Mouse (Mus musculus) retina, embryonic 14.5 days (tissue): Measurements from ENCODE around the gene Med12.
"Not testable (repeated sequence)": the region's sequence is repeated elsewhere in the genome, so short reads cannot be mapped to it uniquely, and the experiment has no call there.

ENCODE experiments used
- DNase-seq: peaks from one replicate; pipeline ENCODE4 v3.0.0-alpha.2; 2015; ENCODE audit warnings: low spot score

Gene Med12

DNA sequence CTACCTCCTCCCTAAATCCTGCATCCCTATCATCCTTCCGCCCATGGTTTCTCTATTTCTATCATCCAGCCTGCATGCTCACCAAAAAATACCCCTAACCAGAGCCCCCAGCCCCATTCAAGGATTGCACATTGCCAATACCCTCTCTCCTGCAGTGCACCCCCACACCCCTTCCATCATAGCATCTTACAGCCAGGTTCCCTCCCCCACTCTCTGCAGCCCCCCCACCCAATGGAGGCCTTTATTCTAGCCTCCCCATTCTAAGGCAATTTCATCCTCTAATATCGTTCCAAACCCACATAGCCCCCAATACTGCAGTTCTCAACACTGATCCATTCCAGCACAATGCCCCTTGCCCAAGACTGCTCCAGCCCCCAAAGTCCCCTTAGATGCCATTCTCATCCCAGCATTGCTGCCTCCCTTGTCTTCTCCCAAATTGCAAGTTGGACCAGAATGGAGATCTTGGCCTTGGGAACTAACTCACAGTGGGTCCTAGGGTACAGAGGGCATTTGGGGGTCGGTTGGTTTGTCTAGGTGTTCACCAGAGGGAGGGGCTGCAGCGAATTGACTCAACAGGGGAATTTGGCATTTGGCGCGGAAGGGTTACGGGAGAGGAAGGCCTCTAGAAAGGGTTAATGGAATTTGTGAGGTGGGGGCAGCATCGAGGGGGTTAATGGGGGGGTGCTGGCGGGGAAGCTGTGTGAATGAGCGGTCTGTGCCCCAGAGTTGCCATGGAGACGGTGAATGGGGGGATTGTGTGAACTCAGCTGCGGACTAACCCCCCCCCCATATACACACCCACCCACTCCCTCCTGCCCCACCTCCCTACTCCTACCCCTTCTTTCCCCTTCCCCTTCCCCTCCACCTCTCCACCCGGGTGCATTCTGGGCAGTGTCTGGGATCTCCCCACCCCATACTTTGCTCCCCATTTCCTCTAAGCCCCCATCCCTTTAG lies 25.9 kb downstream of the Med12 start:
- DNase-seq, result peak; percentile 7

DNA sequence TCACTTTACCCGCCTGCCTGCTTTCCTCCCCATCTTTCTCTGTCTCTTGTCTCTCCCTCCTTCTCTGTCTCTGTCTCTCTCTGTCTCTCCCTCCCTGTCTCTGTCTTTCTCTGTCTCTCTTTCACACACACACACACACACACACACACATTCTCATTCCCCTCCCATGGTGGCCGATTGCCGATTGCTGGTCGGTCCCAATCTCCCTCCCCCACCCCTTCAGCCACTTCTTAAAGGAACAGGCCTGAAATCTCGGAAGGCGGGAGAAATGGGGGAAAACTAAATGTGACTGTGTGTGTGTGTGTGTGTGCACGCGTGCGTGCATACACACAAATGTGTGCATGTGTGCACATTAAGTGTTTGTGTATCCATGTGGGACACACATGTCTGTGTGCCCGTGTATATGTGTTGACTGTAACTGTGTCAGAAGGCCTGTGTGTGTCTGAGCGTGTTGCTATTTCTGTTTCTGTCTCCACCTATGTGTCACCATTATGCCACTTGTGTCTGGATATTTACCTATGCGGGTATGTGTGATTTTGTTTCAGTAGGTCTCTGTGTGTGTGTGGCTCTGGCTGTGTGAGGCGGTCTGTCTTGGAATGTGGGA lies 26.7 kb downstream of the Med12 start:
- peak; percentile 39 for DNase-seq

DNA sequence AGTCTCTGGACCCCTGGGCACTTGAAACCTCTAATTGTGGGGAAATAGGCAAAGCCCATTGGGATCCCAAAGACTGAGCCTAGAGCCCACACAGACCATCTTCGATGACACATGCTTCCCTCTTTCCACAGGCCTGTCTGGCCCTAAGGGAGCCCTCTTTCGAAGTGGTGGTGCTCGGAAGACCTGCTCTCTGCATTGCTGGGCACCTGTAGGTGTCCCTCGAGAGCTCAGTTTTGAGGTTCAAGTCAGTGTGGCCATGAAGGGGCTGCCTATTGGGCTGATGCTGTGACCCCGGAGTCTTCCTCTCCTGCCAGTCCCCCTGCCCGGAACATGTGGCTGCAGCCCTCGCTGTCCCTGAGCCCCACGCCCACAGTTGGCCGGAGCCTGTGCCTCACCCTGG lies 27.8 kb downstream of the Med12 start:
- DNase-seq, result no peak

GRCm38 (mm10) chrX:101304646-101305045 lies 30.8 kb downstream of the Med12 start:
- no peak for DNase-seq

DNA sequence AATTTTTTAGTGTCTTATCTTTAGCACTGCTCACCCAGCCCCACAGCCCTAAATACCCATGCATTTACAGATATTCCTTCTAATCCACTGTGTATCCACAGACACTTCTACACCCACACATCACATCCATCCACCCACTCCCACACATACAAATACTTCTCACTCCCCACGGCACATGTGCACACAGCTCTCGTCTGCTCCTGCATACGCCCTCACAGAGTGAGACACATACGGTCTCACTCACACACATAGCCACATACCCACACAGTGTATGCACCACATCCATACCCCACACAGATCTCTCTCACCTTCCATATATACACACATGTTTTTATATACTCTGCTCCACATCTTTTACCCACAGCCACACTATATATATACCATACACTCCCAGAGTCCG lies 35.5 kb downstream of the Med12 start:
- DNase-seq, result no peak

GRCm38 (mm10) chrX:101313625-101314359 lies 40.0 kb downstream of the Med12 start:
- DNase-seq, result peak; percentile 28

DNA sequence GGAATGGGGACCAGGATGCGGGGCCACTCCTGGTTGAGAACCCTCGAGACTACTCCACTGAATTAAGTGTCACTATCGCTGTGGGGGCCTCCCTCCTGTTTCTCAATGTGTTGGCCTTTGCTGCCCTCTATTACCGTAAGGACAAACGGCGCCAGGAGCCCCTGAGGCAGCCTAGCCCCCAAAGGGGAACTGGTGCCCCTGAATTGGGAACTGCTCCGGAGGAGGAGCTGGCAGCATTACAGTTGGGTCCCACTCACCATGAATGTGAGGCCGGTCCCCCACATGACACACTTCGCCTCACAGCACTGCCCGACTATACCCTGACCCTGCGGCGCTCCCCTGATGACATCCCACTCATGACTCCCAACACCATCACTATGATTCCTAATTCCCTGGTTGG lies 45.9 kb downstream of the Med12 start:
- DNase-seq, result no peak

GRCm38 (mm10) chrX:101325989-101326899 lies 52.4 kb downstream of the Med12 start:
- no peak for DNase-seq

DNA sequence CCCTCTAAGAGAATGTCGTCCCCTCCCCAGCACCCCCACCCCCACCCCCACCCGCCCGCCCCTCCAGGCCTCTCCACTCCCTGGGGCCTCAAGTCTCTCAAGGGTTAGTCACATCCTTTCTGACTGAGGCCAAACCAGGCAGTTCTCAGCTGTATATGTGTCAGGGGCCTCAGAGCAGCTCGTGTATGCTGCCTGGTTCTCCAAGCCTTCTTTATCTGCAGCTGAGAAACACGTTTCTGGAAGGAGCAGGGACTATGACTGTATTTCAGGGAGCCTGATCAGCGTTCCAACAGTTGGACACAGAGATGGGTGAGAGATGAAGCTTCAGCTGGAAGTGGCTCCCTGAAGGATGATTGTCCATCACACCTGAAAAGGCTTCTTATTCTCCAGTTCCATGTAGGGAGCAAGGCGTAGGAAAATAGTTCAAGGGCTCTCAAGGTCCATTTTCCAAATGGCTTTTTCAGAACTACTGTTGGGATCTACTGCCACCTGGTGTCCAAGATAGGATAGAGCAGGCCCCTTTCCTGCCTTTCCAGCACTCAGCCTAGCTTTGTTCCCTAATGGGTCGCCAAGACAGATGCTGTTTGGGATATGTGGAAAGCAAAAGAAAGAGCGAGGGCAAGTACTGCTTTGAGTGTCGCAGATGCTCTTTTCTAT lies 55.7 kb downstream of the Med12 start:
- DNase-seq, result peak; percentile 85

- DNase-seq, result no peak
These were observed 58.2 kb downstream of the Med12 start for GRCm38 (mm10) chrX:101332031-101332374.

DNA sequence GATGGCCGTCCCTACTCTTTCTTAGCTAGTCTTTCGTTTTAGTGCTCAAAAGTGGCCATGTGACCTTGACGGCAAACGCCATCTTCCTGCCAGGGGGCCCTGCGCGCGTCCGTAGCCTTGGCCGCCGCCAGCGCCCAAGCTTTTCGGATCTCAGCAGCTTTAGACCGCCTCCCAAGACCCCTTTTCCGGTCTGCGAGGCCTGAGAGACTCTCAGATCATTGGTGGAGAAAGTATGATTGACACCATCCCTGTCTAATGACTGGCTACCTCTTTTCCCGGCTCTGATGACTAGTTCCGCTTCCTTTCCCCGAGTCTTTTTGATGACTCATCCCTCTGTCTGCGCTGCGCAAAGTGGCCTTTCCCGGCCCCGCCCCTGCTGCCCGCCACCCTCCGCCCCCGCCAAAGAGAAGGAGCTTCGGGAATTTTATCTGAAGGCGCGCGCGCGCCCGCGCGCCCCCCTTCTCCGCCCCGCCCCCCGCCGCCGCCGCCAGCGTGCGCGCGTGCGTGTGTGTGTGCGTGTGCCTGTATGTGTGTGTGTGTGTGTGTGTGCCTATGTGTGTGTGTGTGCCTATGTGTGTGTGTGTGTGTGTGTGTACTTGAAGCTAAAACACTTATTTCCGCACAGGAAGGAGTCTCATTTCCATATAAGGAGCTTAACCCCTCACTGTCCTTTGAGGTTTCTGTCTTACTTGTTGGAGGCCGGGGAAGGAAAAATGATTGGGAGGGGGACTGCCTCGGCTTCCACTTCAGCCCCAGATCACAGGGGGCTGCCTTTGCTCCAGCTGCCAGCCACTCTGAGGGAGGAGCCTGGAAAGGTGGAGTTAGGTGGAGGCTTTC lies 58.8 kb downstream of the Med12 start:
- peak; percentile 91 for DNase-seq

DNA sequence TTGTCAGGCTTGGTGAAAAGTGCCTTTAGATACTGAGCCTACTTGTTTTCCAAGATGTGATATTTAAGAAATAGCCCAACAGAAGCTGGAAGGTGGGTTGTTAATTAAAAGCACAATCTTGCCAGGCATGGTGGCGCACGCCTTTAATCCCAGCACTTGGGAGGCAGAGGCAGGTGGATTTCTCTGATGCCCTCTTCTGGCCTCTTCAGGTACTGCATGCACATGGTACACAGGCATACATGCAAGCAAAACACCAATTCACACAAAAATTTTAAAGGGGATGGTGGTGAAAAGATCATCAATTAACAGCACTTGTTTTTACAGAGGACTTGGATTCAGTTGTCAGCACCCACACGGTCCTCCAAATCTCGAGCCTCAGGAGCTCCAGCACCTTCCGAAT lies 60.8 kb downstream of the Med12 start:
- DNase-seq, result peak; percentile 24

- no peak for DNase-seq
These were observed 64.8 kb downstream of the Med12 start for GRCm38 (mm10) chrX:101338666-101339065.

DNA sequence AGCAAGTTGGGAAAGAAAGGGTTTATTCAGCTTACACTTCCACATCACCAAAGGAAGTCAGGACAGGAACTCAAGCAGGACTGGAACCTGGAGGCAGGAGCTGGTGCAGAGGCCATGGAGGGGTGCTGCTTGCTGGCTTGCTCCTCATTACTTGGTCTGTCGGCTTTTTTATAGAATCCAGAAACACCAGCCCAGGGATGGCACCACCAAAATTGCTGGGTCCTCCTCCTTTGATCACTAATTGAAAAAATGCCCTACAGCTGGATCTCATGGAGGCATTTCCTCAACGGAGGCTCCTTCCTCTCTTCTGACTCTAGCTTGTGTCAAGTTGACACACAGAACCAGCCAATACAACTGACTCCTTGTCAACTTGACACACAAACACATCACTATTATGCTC lies 69.0 kb downstream of the Med12 start:
- DNase-seq, result not testable (repeated sequence)

DNA sequence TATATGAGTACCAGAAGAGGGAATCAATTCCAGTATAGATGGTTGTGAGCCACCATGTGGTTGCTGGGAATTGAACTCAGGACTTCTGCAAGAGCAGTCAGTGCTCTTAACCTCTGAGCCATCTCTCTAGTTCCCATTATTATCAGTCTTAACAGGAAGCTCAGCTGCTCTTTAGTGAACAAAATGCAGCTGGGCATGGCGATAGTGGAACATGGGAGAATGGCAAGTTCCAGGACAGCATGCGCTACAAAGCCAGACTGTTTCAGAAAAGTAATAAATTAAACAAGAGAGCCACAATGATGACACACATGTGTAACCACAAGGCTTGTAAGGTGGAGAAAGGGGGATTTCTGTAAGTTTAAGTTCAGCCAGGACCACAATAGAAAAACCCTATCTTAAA lies 71.6 kb downstream of the Med12 start:
- no peak for DNase-seq

GRCm38 (mm10) chrX:101346475-101346874 lies 72.6 kb downstream of the Med12 start:
- DNase-seq, result no peak
